15 mouse cellular contexts compared by ENCODE assay signal in genomic region chr16:24208876-24209275, GRCm38 (mm10).
"Had no signal": no experiment of that assay in that cellular context is flagged by ENCODE, and none has a peak within 500 bp of the region (broad histone marks: within the 10 kb centered on the region; RNA-seq: fewer than 3 reads in every experiment).

No protein-coding gene starts in this region.

- H3K4me2 ChIP-seq: liver, embryonic 13.5 days; liver, embryonic 15.5 days; lung, embryonic 14.5 days; midbrain, embryonic 13.5 days; midbrain, embryonic 15.5 days; neural tube, embryonic 13.5 days; neural tube, embryonic 15.5 days had no signal

- H3K27ac ChIP-seq: liver, embryonic 13.5 days; liver, embryonic 15.5 days; midbrain, embryonic 10.5 days; midbrain, embryonic 13.5 days; midbrain, embryonic 15.5 days; neural tube, embryonic 13.5 days; neural tube, embryonic 15.5 days had no signal

- H3K4me1 ChIP-seq: liver, embryonic 15.5 days; midbrain, embryonic 13.5 days; midbrain, embryonic 15.5 days had no signal

- H3K27me3 ChIP-seq: liver, embryonic 13.5 days; liver, embryonic 15.5 days; midbrain, embryonic 13.5 days; midbrain, embryonic 15.5 days; neural tube, embryonic 13.5 days; neural tube, embryonic 15.5 days had no signal

- H3K4me3 ChIP-seq: liver, embryonic 13.5 days; liver, embryonic 15.5 days; midbrain, embryonic 10.5 days; midbrain, embryonic 13.5 days; midbrain, embryonic 15.5 days; myocyte; neural tube, embryonic 13.5 days; neural tube, embryonic 15.5 days had no signal

- H3K36me3 ChIP-seq: liver, embryonic 13.5 days; liver, embryonic 15.5 days; midbrain, embryonic 10.5 days; midbrain, embryonic 13.5 days; midbrain, embryonic 15.5 days; neural tube, embryonic 13.5 days; neural tube, embryonic 15.5 days had no signal

- ATAC-seq: midbrain, embryonic 13.5 days; midbrain, embryonic 15.5 days had no signal

- H3K9me3 ChIP-seq: liver, embryonic 13.5 days; liver, embryonic 15.5 days; midbrain, embryonic 10.5 days; midbrain, embryonic 13.5 days; midbrain, embryonic 15.5 days; neural tube, embryonic 13.5 days; neural tube, embryonic 15.5 days had no signal

- H3K9ac ChIP-seq: liver, embryonic 13.5 days; liver, embryonic 15.5 days; lung, embryonic 14.5 days; midbrain, embryonic 13.5 days; midbrain, embryonic 15.5 days; neural tube, embryonic 13.5 days; neural tube, embryonic 15.5 days had no signal

- DNase-seq: liver, embryonic 13.5 days; lung, adult 18-20 months; lung, embryonic 14.5 days; lung, postnatal 10 days; lung, postnatal 4 days; right cerebral cortex, postnatal 14 days; thymus, adult 18-20 months; thymus, postnatal 14 days had no signal
